Mouse (Mus musculus) liver, postnatal 0 days (tissue): ENCODE results near the gene Abcb1a.

Experiments
- CTCF ChIP-seq: sonication (generic); IDR thresholded peaks from 2 replicates; pipeline ENCODE4 v1.5.1; 2016; ENCODE audit warnings: antibody characterized with exemption, low read depth
- EP300 ChIP-seq: IDR thresholded peaks from 2 replicates; pipeline ENCODE4 v1.6.1; 2016; ENCODE audit warnings: antibody characterized with exemption, low read depth, mild to moderate bottlenecking

GRCm38 (mm10) chr5:8675262-8675951 lies 15.5 kb downstream of the Abcb1a start:
- TF ChIP-seq CTCF, result no peak
- TF ChIP-seq EP300, result no peak
